Mouse (Mus musculus) lung, postnatal 10 days (tissue): Measurements from ENCODE around the gene Usp29.
"Not testable (repeated sequence)": the region's sequence is repeated elsewhere in the genome, so short reads cannot be mapped to it uniquely, and the experiment has no call there.

Experiments used
- DNase-seq: peaks from one replicate; pipeline ENCODE4 v3.0.0; 2021

Usp29 gene

DNA sequence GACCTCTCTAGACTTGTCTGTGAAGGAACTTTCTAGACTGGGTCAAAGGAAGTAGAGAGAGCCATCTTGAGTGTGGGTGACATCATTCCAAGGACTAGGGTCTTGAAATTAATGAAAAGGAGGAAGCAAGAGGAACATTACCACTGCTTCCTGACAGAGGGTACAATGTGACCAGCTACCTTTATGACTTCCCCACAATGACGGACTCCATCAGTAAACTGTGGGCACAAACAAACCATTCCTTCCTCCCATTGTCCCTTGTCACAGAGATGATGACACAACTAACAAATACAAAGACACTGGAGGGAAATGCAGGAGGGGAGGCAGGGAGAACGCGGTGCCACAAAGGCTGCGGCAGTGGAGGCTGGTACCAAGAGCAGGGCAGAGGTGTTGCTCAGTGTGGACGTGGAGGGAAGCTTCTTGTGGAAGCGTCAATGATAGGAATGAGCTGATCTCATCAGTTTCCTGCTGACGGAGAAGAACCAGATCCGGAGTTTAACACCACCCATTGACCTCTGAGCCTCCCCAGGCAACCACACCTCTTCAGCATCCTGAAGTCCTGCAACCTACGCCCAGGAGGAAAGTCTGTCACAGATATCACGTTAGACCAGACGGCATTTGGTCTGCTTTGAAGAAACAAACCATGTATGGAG, 149.3 kb downstream of the Usp29 start:
- peak; percentile 13 for DNase-seq

DNA sequence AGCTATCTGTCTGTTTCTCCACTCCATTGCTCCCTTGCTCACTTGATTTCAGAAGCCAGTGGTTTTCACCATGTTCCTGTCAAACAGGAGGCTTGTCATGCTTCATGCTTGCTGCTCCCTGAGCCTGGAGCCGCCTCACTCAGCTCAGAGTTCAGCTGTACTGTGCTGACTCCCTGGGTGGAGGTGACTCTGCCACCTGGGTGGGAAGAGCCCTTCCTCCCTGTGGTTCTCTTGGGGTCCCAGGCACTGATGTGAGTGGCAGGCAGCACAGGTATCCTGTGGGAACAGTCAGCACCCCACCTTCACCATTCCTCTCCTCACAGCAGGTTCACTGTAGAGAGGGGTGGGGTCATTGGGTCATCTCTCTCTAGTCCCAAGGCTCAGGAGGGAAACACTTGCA, 150.5 kb downstream of the Usp29 start:
- DNase-seq, result not testable (repeated sequence)

DNA sequence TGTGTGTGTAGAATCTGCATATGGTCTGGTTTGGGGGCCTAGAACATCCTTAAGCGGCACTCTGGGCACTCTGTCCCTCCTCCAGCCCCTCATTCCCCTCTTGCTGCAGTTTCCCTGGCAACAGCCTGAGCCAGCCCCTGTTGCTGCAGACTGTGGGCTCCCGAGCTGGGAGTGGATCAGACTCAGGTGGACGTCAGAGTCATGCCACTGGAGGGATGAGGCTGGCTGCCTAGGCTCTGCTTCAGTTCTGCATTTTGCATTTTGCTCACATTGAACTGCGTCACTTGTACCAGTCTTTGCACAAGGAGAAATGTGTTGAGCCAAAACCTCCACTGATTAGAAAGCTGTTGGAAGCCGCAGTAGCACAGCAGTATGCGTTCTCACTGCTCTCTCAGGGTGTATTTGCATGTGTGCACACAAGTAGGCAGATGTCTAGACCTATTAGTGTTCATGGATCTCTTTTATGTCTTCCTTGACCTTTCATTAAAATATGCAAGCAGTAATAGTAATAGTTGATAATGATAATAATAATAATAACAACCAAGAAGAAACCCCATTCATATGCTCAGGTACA, 151.2 kb downstream of the Usp29 start:
- no peak for DNase-seq

DNA sequence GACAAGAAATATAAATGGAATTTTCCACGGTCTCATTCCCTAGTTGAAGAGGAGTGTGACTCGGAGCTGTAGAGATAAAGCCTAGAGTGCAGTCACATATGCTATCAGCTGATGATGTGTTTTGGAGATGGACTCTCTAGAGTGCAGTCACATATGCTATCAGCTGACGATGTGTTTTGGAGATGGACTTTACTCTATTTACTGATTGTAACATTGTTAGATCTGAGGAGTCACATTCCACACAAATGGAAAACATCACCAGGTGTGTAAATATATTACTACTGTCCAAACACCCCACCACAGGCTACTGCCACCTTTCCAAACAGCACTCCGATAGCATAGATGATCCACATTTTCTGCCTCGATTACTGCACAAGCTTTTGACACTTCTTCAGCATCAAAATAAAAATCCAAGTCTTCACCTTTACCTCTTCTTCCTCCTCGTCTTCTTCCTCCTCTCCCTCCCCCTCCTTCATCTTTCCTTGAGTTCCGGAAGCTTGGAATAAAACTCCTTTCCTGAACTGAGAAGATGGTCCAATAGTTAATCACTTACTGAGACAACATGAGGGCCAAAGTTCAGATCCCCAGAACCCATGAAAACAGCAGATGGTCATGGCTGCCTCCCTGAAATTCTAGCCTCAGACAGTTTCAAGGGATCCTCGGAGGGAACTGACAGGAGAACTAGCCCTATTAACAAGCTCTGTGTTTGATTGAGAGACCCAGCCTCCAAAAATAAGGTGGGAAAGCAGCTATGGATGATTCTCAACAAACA, 153.2 kb downstream of the Usp29 start:
- no peak for DNase-seq

DNA sequence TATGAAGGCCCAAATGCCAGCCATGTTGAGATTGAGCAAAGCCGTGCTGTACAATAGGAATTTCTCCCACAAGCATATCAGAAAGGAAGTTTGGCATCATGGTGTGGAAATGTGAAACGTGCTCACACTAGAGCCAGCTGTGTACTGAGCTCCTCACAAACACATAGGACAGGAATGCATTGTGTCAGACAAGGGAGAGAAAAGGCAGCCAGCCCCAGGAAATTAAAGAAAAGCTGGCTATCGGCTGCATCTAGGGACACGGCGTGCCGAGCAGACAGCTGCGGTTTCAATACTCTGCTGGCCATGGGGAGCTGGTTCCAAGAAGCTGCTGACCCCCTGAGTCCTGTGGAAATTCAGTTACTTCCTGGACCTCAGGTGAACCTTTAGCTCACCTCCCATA, 155.0 kb downstream of the Usp29 start:
- DNase-seq, result peak; percentile 11

DNA sequence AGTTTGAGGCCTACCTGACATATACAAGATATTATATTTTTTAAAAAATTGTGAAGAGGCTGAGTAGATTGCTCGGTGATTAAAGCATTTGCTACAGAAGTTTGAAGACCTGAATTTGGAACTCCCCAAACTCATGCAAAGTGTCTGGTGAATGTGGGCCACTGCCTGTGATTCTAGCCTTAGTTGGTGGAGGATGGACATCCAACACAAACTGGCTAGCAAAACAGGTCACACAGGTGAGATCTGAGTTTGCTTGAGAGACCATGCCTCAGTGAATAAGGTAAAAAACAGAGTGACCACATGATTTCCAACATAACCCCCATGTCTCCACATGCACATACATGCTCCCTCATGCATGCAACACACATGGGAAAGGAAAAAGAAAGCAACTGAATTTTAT, 156.5 kb downstream of the Usp29 start:
- DNase-seq, result no peak

DNA sequence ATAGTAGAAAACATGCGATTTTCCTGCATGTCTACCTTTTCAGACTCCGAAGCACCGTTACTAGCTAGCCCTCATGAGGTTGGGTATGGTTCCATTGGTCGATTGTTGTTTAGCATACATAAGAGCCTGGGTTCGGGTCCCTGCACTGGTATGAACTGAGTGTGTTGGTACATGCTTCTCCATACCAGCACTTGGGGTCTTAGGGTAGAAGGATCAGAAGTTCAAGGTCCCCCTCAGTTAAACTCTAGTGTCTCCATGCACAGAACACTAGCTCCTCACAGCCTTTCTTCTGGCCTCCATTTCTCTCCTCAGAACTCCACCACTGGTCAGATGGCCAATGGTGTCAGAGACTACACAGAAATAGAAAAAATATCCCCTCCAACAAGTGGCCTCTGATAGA, 159.5 kb downstream of the Usp29 start:
- DNase-seq, result no peak

DNA sequence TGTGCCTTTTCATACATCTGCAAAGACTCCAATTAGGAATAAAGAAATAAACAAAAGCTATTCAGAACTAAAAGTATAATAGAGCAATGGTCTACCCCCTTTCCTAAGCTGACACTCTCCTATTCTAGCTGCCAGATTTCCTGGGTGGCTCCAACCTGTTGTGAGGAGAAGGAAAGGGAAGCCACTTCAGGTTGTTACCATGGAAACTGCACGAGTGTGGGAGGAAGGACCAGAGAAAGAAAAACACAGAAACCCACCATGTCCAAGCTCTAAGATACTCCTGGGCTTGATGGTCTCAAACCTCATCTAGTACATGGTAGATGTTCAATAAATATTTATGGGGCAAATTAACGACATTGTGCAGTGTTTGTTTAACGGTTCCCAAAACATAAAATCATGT, 160.8 kb downstream of the Usp29 start:
- DNase-seq, result no peak

DNA sequence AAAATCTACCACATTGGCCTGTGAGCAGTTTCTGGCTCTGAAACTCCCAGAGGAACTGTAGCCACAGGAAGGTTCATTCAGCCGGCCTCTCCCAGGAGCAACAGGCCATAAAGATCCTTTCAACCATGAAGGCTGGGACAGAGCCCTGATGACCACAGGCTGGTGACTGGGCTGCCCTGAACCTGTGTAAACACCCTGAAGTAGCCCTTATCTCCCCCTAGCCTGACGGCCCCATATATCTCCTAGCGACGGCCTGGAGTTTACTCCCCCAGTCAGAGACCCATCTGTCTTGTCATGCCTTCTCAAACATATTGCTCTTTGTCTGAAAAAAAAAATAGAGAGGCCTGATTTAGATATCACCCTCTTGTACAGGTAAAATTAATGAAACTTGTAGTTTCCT, 166.6 kb downstream of the Usp29 start:
- not testable (repeated sequence) for DNase-seq

DNA sequence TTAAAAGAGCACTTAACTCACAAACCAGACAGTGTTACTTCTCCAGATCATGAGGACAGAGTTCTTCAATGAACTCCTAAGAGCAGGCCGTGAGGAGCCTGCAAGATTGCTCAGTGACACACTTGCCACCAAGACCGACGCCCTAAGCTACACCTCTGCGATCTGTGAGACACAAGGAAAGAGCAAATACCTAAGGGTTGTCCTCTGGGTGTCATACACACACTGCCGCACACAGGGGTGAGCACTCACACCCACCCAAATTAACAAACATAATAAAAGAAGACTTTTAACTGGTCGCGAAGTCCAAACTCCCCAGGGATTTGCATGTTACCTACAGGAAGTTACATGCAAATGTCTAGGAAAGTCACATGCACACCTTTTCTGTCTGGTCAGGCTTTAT, 170.3 kb downstream of the Usp29 start:
- DNase-seq, result no peak

DNA sequence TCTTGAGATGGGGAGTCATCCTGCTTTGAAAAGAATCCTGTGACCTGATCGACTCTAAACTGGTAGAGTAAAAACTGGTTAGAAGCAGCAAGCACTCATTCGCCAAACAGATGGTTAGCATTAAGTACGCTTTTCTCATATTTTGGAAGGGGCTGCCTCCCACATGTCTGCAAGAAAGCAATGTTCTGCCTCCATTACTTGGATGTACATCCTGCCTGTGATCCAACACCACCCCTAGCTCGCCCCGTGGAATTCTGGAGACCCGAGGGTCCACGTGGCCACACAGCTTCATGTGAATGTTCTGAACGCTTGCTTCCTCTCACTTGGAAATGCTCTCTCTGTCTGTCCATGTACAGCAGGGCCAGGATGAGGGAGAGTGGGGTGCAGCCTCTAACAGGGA, 173.1 kb downstream of the Usp29 start:
- no peak for DNase-seq

DNA sequence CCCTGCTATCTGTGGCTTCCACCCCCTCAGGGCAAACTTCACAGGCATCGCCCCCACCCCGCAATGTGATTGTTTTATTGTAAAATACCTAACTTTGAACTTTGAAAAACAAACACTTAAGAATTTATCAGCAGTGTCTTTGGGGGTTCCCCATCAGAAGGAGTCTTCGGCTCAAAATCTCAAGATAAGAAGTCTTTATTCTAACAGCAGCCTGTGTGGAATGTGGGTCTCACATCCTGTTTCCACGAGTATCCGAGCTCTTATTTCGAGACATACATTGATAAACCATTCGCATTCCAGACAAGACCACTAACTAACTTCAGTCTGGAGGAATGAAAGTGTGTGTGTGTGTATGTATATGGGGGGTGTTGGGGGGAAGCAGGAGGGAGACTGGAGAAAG, 180.1 kb downstream of the Usp29 start:
- DNase-seq, result no peak

DNA sequence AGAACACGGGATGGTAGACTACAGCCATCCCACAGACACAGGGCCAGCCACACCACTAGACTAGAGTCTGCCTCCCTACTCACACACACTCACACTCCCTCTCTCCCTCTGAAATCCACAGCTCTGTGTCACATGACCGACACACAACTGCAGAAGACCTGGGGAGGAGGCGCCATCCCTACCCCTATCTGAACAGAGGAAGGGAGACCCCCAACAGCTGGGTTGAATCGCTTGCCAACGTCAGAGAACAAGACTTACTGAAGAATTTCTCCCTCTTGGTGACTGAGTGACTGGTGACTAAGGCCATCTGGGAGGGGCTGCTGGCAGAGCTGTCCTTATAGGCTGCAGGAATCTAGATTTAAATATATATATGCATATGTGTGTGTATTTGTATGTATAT, 181.4 kb downstream of the Usp29 start:
- peak; percentile 61 for DNase-seq

DNA sequence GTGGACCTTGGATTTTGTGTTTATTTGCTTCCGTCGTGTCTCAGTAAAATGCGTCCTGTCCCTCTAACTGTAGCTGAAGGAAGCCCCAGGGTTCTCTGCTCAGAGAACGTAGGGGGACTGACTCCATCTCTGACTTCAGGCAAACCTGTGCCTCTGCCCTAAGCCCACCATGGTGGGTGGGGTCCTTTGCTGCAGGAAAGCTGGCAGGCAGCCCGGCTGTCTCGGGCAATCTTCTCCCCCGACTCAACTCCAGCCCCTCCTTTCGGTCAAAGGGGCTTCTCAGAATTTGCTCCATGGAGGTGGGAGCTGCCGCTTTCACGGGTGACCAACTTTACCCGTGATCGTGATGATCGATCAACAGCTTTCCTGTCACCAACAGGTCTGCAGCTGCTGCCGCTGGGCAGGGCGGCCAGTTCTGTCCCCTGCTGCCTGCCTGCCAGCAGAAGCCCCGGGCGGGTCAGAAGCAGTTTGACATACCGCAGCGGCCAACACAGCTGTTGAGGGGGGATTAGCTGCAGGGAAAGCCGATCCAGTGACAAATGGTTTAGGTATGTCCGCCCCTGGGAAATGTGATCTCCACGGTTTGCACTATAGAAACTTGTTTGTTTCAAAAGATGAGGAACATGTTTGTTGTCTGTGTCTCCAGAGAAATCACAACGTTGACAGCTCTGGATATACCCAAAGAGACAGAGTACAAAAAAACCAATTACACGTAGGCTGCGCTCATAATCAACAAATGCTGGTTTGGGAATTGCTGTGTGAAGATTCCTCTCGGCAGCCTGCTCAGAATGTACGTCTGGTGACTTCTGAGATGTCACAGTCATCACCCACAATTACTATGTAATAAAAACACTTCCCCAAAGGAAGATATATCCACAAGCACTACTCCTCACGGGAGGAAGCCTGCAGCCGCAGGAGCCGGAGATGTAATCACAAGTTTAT, 183.3 kb downstream of the Usp29 start:
- peak; percentile 48 for DNase-seq

DNA sequence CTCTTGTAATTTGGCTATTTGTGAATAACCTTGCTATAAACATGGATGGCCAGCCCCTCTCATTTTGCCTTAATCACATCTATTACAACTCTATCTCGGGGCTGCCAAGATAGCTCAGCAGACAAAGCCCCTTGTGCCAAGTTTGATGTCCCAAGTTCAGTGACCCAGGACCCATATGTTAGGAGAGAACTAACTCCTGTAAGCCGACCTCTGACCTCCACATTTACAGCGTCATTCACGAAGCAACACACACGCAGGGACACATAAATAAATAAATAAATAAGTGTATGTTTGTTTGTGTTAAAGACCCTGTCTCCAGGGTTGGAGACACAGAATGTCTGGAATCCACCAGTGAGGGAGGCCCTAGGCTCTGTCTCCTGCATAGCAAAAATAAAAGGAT, 186.7 kb downstream of the Usp29 start:
- no peak for DNase-seq

DNA sequence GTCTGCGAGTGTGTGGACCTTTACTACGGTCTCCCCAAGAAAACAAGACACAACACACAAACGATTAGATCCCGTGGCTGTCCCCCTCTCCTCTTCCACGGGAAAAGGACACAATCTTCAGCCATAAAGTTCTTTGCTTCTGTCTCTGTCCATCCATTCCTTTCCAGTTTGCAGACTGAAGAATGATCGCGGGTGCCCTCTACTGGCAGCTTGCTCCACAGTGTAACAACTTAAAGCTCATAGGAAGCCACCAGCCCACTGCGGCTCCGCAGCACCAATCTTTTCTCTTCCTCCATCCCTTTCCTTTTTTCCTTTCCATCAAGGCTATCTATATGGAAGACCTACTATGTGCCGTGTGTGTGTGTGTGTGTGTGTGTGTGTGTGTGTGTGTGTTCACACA, 187.9 kb downstream of the Usp29 start:
- DNase-seq, result peak; percentile 89

DNA sequence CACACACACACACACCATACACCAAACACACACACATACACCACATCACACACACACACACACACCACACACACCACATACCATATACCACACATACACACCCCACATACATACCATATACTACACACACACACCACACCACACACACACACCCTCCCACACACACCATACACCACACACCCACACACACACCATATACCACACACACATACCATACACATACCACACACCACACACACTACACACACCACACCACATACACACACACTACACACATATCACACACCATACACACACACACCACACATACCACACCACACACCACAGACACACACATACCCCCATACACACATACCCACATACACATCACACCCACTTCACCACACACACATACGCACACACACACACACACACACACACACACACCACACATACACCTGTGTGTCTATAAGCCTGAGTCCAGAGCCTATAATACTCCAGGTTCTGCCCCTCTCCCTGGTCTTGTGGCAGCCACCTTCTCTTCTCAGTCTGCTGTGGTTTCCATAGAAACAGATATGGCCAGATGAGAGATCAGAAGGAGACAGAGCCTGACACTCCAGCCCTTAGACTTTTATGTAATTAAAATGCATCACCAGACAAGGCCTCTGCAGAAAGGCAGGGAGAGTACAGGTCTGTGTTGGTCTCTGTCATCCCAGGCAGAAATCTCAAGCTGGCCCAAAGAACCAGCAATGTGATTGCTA, 188.9 kb downstream of the Usp29 start:
- no peak for DNase-seq

DNA sequence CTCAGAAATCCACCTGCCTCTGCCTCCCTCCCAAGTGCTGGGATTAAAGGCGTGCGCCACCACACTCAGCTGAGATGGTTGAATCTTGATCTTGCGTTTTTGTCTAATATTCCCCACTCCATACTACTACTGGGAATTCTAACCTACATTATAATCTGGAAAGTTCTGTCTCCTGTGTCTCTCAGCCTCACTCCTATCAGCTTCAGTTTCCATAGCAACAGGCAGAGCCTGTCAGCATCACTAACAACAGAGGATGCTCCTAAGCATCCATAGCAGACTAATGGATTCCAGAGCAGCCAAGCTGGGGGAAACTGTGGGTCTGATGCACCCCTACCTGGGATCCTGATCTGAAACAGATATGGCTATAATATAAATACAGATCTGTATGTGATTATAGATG, 193.1 kb downstream of the Usp29 start:
- no peak for DNase-seq

DNA sequence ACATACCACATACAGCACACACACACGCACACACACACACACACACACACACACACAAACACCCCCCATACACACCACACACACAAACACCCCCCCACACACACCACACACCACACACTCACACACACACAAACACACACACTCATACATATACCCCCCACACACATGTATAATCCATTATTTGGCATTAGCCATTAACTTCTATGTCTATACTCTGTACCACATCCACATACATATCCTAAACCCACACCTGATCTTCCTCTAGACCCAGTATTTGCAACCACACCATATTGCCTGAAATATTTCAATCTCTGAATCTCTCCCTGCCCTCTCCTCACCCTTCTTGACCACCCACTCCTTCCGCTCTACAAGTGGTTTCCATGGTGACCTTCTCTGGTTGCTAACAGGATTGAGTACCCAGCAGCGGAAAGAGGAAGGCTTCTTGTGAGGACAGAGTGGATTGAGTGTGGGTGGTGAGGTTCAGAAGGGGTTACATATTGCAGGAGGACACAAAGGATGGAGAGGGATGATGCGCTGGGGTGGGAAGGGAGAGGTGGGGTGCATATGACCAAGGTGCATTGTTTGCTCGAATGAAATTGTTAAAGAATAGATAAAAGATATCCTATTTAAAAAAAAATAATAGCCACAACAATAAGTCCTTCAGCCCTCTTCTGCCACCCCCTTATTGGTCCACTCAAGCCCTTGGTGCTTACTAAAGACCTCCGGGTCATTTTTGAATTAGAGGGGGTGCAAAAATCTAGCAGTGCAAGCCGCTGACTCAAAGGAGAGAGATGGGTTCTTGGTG, 195.8 kb downstream of the Usp29 start:
- DNase-seq, result no peak

DNA sequence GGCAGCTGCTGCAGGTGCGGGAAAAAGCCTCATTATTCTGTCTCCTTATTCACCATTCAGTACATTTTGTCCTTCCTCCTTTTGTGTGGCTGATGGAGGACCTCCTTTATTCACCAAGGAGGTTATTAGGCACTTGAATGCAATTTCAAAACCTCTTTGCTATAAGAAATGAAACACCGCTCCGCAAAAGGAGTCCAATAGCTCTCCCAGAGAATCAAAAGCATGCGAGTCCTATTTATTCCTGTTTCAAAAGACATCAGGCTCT, 196.3 kb downstream of the Usp29 start:
- DNase-seq, result no peak

DNA sequence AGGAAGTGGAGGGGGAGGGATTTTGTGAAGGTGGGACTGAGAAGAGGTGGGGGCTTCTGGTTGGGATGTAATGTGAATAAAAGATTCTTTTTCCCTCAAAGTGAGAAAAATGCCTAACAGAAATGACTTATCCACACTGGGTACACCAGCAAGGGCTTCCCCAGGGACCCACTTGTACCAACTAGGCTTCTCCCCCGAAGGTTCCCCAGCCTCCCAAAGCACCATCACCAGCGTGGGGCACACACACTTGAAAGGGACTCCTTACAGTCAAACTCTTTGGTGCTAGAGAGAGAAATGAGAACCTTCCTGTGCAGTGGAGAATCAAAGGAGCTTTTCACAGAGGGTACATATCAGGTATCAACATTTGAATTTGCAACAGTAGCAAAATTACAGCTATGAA, 198.9 kb downstream of the Usp29 start:
- no peak for DNase-seq

DNA sequence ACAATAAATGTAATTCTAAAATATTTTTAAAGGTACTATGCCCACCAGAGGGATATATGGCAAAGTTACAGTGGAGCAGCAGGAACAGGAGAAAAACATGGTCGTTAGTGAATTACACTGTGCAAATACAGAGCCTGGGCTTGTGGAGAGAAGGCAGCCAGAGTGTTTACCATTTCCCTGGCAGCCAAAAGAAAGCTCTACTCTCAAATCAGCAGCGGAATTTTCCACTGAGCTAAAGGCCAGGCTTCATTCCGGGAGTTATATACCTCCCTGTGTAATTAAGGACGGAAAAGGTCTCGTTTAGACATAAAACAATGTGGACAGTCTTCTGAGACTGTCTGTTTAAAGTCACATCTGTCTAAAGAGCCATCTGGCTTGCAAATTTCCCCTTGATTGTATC, 204.4 kb downstream of the Usp29 start:
- DNase-seq, result no peak
